In genomic region chr2:132641196-132641595, GRCm38 (mm10) we compare ENCODE assay signal across 28 mouse cellular contexts. TPM values are rescaled to one million over a fixed set of nuclear protein-coding genes. Genes with fewer than 3 reads are reported as not detected.
DNase-seq lines count a peak whose midpoint lies in the region; ATAC-seq and TF ChIP-seq lines count a peak whose summit lies in the region.
"Had no signal": no experiment of that assay in that cellular context is flagged by ENCODE, and none has a peak within 500 bp of the region (broad histone marks: within the 10 kb centered on the region; RNA-seq: fewer than 3 reads in every experiment).

No protein-coding gene starts in this region.

- H3K36me3 ChIP-seq in heart, adult 2 months (ENCODE audit: control insufficient read depth, insufficient read depth, low read length) = no peaks in the 10 kb centered on the region
- no peaks in the 10 kb centered on the region for H3K36me3 ChIP-seq in midbrain, embryonic 11.5 days (ENCODE audit: control insufficient read depth, insufficient read depth, low read length)
- no peaks in the 10 kb centered on the region for H3K36me3 ChIP-seq in midbrain, embryonic 16.5 days (ENCODE audit: control insufficient read depth, insufficient read depth, low read length)
- H3K36me3 ChIP-seq: embryonic facial prominence, embryonic 13.5 days; embryonic facial prominence, embryonic 15.5 days; forebrain, embryonic 10.5 days; forebrain, embryonic 12.5 days; G1E had no signal

- no peak overlapping the region for H3K4me2 ChIP-seq in midbrain, embryonic 11.5 days
- no peak overlapping the region for H3K4me2 ChIP-seq in midbrain, embryonic 16.5 days (ENCODE audit: low read length)
- H3K4me2 ChIP-seq: embryonic facial prominence, embryonic 13.5 days; embryonic facial prominence, embryonic 15.5 days; forebrain, embryonic 12.5 days had no signal

- intact Hi-C loops in gastrocnemius, adult 2 months (cut with DNase I) = no loop called here
- intact Hi-C loops in heart, adult 2 months (cut with DNase I) = no loop called here
- intact Hi-C loops in heart, postnatal 36 days (cut with DNase I) = loop anchor here (5.0 kb wide), 1 partner anchor 46 kb away; the partner anchor contains the start of gene Shld1

- TF ChIP-seq POLR2A in heart, adult 2 months (IDR thresholded peaks at IDR 0.05; ENCODE audit: insufficient read depth, low read depth, low read length) = no peak

- H3K9ac ChIP-seq in heart, adult 2 months (ENCODE audit: low read depth, low read length) = no peak overlapping the region
- no peak overlapping the region for H3K9ac ChIP-seq in midbrain, embryonic 11.5 days (ENCODE audit: low read length)
- H3K9ac ChIP-seq in midbrain, embryonic 16.5 days (ENCODE audit: low read depth, low read length) = no peak overlapping the region
- H3K9ac ChIP-seq: embryonic facial prominence, embryonic 13.5 days; embryonic facial prominence, embryonic 15.5 days; forebrain, embryonic 12.5 days had no signal

- H3K4me3 ChIP-seq in gastrocnemius, adult 2 months = no peak overlapping the region
- H3K4me3 ChIP-seq in heart, adult 2 months = no peak overlapping the region
- H3K4me3 ChIP-seq in midbrain, embryonic 11.5 days (ENCODE audit: low read depth, low read length) = no peak overlapping the region
- no peak overlapping the region for H3K4me3 ChIP-seq in midbrain, embryonic 16.5 days (ENCODE audit: low read depth, low read length)
- H3K4me3 ChIP-seq: embryonic facial prominence, embryonic 13.5 days; embryonic facial prominence, embryonic 15.5 days; erythroblast, embryonic 14.5 days; forebrain, embryonic 10.5 days; forebrain, embryonic 12.5 days had no signal

- no peak for DNase-seq in gastrocnemius, adult 2 months
- no peak for DNase-seq in gastrocnemius, postnatal 10 days
- DNase-seq in heart, adult 2 months = no peak
- no peak for DNase-seq in heart, postnatal 36 days
- peak; percentile 8 for DNase-seq in midbrain, embryonic 11.5 days (ENCODE audit: low spot score, missing footprints)
- no peak for DNase-seq in cerebellum, adult 11 months
- DNase-seq: adrenal gland, adult 8-10 months; adrenal gland, postnatal 14 days; adrenal gland, postnatal 36 days; B cell, adult 2 months; cerebellum, adult 18-20 months; cerebellum, adult 8-10 months; cerebellum, adult 9-11 months; cerebellum, postnatal 14 days; cerebellum, postnatal 36 days; embryo, embryonic 11 days had no signal

- H3K27ac ChIP-seq in gastrocnemius, adult 2 months = peak overlapping the region; percentile 91
- peak overlapping the region; percentile 83 for H3K27ac ChIP-seq in heart, adult 2 months
- no peak overlapping the region for H3K27ac ChIP-seq in midbrain, embryonic 11.5 days (ENCODE audit: low read depth, low read length)
- no peak overlapping the region for H3K27ac ChIP-seq in midbrain, embryonic 16.5 days (ENCODE audit: low read length)
- H3K27ac ChIP-seq: embryonic facial prominence, embryonic 13.5 days; embryonic facial prominence, embryonic 15.5 days; forebrain, embryonic 10.5 days; forebrain, embryonic 12.5 days had no signal

- H3K27me3 ChIP-seq in heart, adult 2 months (ENCODE audit: control insufficient read depth, insufficient read depth, low read length) = no peaks in the 10 kb centered on the region
- no peaks in the 10 kb centered on the region for H3K27me3 ChIP-seq in midbrain, embryonic 11.5 days (ENCODE audit: control insufficient read depth, insufficient read depth, low read length)
- no peaks in the 10 kb centered on the region for H3K27me3 ChIP-seq in midbrain, embryonic 16.5 days (ENCODE audit: control insufficient read depth, insufficient read depth, low read depth, low read length)
- H3K27me3 ChIP-seq: CH12.LX; embryonic facial prominence, embryonic 13.5 days; embryonic facial prominence, embryonic 15.5 days; forebrain, embryonic 12.5 days; Patski had no signal

- WGBS in heart, adult 2 months = 57% methylated on average over 3 of the region's 3 CpGs
- 72% methylated on average over 3 of the region's 3 CpGs for WGBS in midbrain, embryonic 11.5 days
- 73% methylated on average over 3 of the region's 3 CpGs for WGBS in midbrain, embryonic 16.5 days

- TF ChIP-seq CTCF in gastrocnemius, adult 2 months (IDR thresholded peaks at IDR 0.05) = no peak
- no peak for TF ChIP-seq CTCF in heart, adult 2 months (IDR thresholded peaks at IDR 0.05)

- no peak for ATAC-seq in midbrain, embryonic 11.5 days (ENCODE audit: low FRiP score)
- no peak for ATAC-seq in midbrain, embryonic 16.5 days
- ATAC-seq: activated CD4-positive, CD25-positive, alpha-beta regulatory T cell, adult 4 months; CD4-positive, CD25-positive, alpha-beta regulatory T cell, adult 4 months; forebrain, embryonic 14.5 days; Patski had no signal

- H3K4me1 ChIP-seq in heart, adult 2 months (ENCODE audit: control insufficient read depth, insufficient read depth, low read length) = peaks cover 7% of the 10 kb centered on the region
- no peaks in the 10 kb centered on the region for H3K4me1 ChIP-seq in midbrain, embryonic 11.5 days (ENCODE audit: control insufficient read depth, insufficient read depth, low read length)
- no peaks in the 10 kb centered on the region for H3K4me1 ChIP-seq in midbrain, embryonic 16.5 days (ENCODE audit: control insufficient read depth, insufficient read depth, low read length)
- H3K4me1 ChIP-seq: embryonic facial prominence, embryonic 13.5 days; embryonic facial prominence, embryonic 15.5 days; forebrain, embryonic 10.5 days; forebrain, embryonic 12.5 days had no signal

- no peaks in the 10 kb centered on the region for H3K9me3 ChIP-seq in midbrain, embryonic 11.5 days (ENCODE audit: control insufficient read depth, low read length)
- H3K9me3 ChIP-seq in midbrain, embryonic 16.5 days (replicated peaks; ENCODE audit: control insufficient read depth, low read length, poor library complexity, severe bottlenecking) = no peaks in the 10 kb centered on the region
- H3K9me3 ChIP-seq: embryonic facial prominence, embryonic 13.5 days; embryonic facial prominence, embryonic 15.5 days; forebrain, embryonic 10.5 days; forebrain, embryonic 12.5 days; G1E had no signal

- H3K79me2 ChIP-seq in heart, adult 2 months (replicated peaks; ENCODE audit: control insufficient read depth, insufficient read depth, low read length) = no peaks in the 10 kb centered on the region

- TF ChIP-seq EP300 in heart, adult 2 months (IDR thresholded peaks at IDR 0.05; ENCODE audit: insufficient read depth, low read depth, low read length) = no peak

RNA-seq across cellular contexts. Expression of gene Shld1, which starts 45.5 kb away (rescaled TPM):
- 1 to 10 TPM; 6.2 to 6.9 TPM for total RNA-seq in gastrocnemius, adult 2 months (2021)
- 1 to 10 TPM; 3.6 to 5.7 TPM for total RNA-seq in gastrocnemius, postnatal 10 days (2021)
- total RNA-seq in heart, adult 2 months (2021) = 10 to 100 TPM; 34.8 to 57.6 TPM
- 37.8 and 50.5 TPM in 2 replicates for polyA plus RNA-seq in heart, adult 2 months (2012; rRNA removed)
- 10 to 100 TPM; 49.3 to 59.3 TPM for total RNA-seq in heart, postnatal 36 days (2021)
- 17.9 and 20.5 TPM in 2 replicates for polyA plus RNA-seq in midbrain, embryonic 11.5 days (2014; fragmentation: Nextera tagmentation; extraction: Ambion mirVana)
- 20.6 and 21.7 TPM in 2 replicates for polyA plus RNA-seq in midbrain, embryonic 16.5 days (2015; fragmentation: Nextera tagmentation; extraction: Ambion mirVana)

RNA-seq across cellular contexts. Expression of gene Gpcpd1, which starts 53.7 kb away (rescaled TPM):
- 100 to 1,000 TPM; 167 to 341 TPM for total RNA-seq in gastrocnemius, adult 2 months (2021)
- total RNA-seq in gastrocnemius, postnatal 10 days (2021) = 10 to 100 TPM; 72.0 to 72.4 TPM
- total RNA-seq in heart, adult 2 months (2021) = 100 to 1,000 TPM; 135 to 224 TPM
- 37.5 and 76.6 TPM in 2 replicates for polyA plus RNA-seq in heart, adult 2 months (2012; rRNA removed)
- total RNA-seq in heart, postnatal 36 days (2021) = 100 to 1,000 TPM; 251 to 323 TPM
- polyA plus RNA-seq in midbrain, embryonic 11.5 days (2014; fragmentation: Nextera tagmentation; extraction: Ambion mirVana) = 41.7 and 50.4 TPM in 2 replicates
- 77.5 and 86.7 TPM in 2 replicates for polyA plus RNA-seq in midbrain, embryonic 16.5 days (2015; fragmentation: Nextera tagmentation; extraction: Ambion mirVana)

Comparison
In these comparisons a context has a peak if more than half of its experiments do, and no peak if none do; other contexts are left out.
1. H3K27ac ChIP-seq: peak in gastrocnemius, adult 2 months (single experiment) and heart, adult 2 months (single experiment); none in midbrain, embryonic 11.5 days (single experiment) and midbrain, embryonic 16.5 days (single experiment).
2. RNA of gene Shld1, which starts 45.5 kb away (total RNA-seq): 49.3 to 59.3 TPM in heart, postnatal 36 days and 34.8 to 57.6 TPM in heart, adult 2 months; 6.2 to 6.9 TPM in gastrocnemius, adult 2 months and 3.6 to 5.7 TPM in gastrocnemius, postnatal 10 days; every median in the first group is over 4 times any median in the second.